Mouse (Mus musculus) CD4-positive, CD25-positive, alpha-beta regulatory T cell, adult 2 months (primary cell): Measurements from ENCODE around the gene Alg11.

Experiments
- DNase-seq: peaks from one replicate; pipeline ENCODE4 v3.0.0-alpha.2; 2012; ENCODE audit warnings: low read depth, low spot score

Alg11 gene

DNA sequence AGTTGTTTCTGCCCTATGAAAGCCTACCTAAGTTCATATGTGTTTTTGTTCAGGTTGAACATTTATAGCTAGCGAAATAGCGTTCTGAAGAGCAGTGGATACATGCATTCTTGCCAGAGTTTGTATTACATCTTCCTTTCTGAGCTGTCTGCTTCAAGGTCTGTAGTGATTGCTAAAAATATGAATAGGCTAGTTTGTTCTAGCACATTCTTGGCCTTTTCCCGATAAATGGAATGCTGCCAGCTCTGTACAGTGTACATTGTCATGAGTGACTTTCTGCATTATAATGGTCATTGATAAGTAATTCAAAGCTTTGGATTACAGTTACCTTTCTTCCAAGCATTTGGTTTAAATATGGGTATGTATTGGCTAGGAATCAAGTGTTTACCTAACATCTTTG lies 605 bp downstream of the Alg11 start:
- DNase-seq = no peak

DNA sequence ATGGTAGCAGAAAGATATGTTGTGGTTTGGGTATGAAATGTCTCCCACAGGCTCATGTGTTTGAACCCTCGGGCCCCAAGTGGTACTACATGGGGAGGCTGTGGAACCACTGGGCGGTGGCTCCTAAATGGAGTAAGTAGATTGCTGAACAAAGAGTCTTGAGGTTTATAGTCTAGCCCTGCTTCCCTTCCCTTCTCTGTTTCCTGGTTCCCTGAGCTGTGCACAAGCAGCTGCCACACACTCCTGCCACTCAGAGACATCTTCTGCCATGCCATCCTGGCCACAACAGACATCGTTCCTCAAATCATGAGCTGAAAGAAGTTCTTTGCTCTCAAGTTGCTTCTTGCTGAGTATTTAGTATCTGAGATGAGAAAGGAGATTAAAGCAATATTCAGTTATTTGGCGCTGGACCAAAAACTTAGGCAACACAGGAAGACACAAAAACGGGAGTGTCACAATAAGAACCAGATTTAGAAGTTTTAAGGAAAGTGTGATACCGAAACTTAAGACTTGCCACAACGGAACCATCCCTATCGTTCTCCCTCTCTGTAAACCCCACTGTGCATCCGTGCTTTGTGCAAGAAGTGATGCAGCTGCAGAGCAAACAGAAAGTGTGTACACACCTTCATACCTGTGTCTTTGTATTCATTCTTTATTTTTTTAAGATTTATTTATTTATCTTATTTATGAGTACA lies 18.9 kb downstream of the Alg11 start:
- DNase-seq = no peak

GRCm38 (mm10) chr8:22089226-22089625 lies 28.7 kb downstream of the Alg11 start:
- no peak for DNase-seq

DNA sequence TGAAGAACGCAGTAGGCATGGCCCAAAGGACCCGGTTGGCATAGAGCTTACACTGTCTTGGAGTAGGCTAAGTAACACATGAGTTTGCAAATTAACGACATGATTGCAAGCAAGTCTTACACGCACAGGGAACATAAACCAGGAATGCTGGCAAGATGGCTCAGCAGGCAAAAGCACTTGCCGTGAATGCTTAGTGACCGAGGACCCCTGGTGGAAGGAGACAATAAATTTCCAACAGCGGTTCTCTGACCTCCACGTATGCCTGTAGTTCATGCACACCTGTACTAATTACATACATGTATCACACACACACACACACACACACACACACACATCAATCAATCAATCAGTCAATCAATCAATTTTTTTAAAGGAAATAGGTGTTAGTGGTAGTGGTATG lies 31.0 kb downstream of the Alg11 start:
- peak; percentile 5 for DNase-seq

DNA sequence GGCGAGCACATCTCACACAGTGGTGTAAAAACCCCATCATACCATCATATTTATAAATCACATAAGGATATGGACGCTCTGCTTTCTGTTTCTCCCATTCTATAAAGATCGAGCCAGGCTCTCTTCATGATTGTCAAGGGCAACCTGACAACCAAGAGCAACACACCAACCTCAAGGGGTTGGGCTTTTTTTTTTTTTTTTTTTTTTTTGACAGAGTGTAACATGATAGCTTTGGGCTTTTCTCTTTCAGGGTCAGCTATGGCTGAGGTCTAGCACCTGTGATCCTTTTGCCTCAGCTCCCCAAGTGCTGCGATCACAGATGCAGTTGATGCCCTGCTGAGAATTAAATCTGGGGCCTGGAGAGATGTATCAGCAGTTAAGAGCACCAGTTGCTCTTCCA lies 46.5 kb downstream of the Alg11 start:
- DNase-seq = no peak
